Mouse (Mus musculus) Patski (cell line): Measurements from ENCODE around the gene Actg1. TPM values are rescaled to one million over a fixed set of nuclear protein-coding genes. Genes with fewer than 3 reads are reported as not detected.
"Not testable (repeated sequence)": the region's sequence is repeated elsewhere in the genome, so short reads cannot be mapped to it uniquely, and the experiment has no call there.

Source experiments
- ATAC-seq: fragments of 100-300 bp; one replicate; pipeline ENCODE4 v1.8.0; 2021
- CTCF ChIA-PET: fragments of 350-600 bp; sonication (Branson Sonifier 250); formaldehyde crosslinking; loops from one replicate; lab custom pipeline; 2022; ENCODE audit warnings: inconsistent platforms; lab: Charles Lee
- POLR2A ChIA-PET: fragments of 350-600 bp; sonication (Branson Sonifier 250); formaldehyde crosslinking; loops from one replicate; lab custom pipeline; 2022; ENCODE audit warnings: antibody characterized with exemption, inconsistent platforms; lab: Charles Lee
- DNase-seq: peaks from one replicate; pipeline ENCODE4 v3.0.0-alpha.2; 2011; ENCODE audit warnings: low read depth, low spot score
- H3K27me3 ChIP-seq: fragments of 371-371 bp; one replicate; pipeline ENCODE4 v1.5.1; 2021
- CTCF ChIP-seq: fragments of 100-300 bp; IDR thresholded peaks from one replicate; pipeline ENCODE4 v1.5.1; 2021
- in situ Hi-C: fragments of 300-500 bp; cut with MboI; formaldehyde crosslinking; loops from 3 replicates; pipeline ENCODE4 v1.11.1; 2018; ENCODE audit warnings: low pct_unique_long_range_greater_than_20kb, mixed read lengths
- polyA plus RNA-seq: library from polyadenylated mRNA; unstranded; gene quantifications from one replicate; pipeline ENCODE4 v1.2.3, GENCODE M21; 2021

Actg1 gene
- polyA plus RNA-seq, 1 experiment from 2014 or later = 2,862 TPM

DNA sequence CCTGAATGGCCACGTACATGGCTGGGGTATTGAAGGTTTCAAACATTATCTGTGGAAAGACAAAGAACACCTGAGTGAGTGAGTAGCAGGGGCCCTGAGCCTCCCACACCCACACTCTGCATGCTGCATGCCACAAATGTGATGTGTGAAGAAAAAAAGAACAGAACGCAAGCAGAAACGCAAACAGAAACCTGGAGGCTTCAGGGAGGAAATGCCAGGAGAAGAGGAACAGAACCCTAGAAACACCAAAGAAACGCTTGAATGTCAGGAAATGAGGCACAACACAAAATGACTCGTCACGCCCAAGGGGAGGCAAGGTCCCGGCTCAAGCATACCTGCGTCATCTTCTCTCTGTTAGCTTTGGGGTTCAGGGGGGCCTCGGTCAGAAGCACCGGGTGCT, 1.0 kb downstream of the Actg1 start:
- TF ChIP-seq CTCF = no peak
- no peaks in the 10 kb centered on the region for H3K27me3 ChIP-seq
- POLR2A ChIA-PET = interaction anchor here (1.0 to 2.2 kb wide), 4 partner anchors 13 to 37 kb away, joined by 3 to 7 read pairs (median 3); no protein-coding TSS in a partner anchor
- CTCF ChIA-PET = no interaction called here
- no peak for DNase-seq
- in situ Hi-C loops = no loop called here
- ATAC-seq = no peak

DNA sequence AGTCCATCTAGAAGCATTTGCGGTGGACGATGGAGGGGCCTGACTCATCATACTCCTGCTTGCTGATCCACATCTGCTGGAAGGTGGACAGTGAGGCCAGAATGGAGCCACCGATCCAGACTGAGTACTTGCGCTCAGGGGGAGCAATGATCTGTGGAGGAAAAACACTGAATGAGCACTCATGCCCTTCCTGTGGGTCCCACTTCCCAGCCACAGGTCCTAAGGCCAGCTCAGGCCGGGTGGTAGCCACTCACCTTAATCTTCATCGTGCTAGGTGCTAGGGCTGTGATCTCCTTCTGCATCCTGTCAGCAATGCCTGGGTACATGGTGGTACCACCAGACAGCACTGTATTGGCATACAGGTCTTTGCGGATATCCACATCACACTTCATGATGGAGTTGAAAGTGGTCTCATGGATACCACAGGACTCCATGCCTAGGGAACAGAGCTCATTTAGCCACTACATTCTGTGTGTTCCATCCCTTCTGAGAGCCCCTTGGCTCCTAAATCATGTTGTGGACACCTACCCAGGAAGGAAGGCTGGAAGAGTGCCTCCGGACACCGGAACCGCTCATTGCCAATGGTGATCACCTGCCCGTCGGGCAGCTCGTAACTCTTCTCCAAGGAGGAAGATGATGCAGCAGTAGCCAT, 1.8 kb downstream of the Actg1 start:
- CTCF ChIA-PET, DNase-seq, ATAC-seq, in situ Hi-C loops, H3K27me3 ChIP-seq: not testable (repeated sequence)
- POLR2A ChIA-PET = interaction anchor here (0.6 to 2.2 kb wide), 4 partner anchors 30 to 166 kb away, joined by 3 to 7 read pairs (median 3); no protein-coding TSS in a partner anchor

DNA sequence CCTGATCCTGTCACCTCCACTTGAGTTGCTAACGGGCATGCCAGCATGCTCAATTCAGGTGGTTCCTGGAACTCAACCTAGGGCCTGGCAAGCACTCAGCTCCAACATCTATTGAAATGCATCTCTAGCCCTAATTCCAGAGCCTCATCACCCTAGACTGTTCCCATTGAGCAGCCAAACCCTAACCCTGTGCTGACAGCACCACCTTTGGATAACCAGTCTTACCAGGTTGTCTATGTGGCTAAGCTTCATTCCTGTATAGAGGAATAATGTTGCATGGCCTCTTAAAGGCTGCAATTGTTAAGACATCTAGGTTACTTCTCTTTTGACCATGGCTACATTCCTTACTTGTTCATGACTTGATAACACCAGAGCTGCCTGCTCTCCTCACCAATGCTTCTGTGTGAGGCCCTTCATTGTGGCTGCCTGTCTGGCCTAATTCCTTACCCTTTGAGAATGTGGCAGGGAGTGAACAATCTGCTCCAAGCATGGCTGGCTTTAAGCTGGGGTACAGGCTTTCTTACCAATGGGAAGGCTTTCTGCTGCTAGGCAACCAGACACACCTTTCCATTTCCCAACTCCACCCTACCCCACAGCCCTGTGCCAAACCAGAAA, 3.2 kb downstream of the Actg1 start:
- ChIA-PET POLR2A (interaction anchor here (0.9 to 2.2 kb wide), 3 partner anchors 29 to 238 kb away, joined by 3 to 7 read pairs (median 3); no protein-coding TSS in a partner anchor), CTCF (no interaction called here)
- DNase-seq (no peak), ATAC-seq (peak; percentile 5)
- no peaks in the 10 kb centered on the region for H3K27me3 ChIP-seq
- no peak for TF ChIP-seq CTCF
- in situ Hi-C loops = no loop called here

DNA sequence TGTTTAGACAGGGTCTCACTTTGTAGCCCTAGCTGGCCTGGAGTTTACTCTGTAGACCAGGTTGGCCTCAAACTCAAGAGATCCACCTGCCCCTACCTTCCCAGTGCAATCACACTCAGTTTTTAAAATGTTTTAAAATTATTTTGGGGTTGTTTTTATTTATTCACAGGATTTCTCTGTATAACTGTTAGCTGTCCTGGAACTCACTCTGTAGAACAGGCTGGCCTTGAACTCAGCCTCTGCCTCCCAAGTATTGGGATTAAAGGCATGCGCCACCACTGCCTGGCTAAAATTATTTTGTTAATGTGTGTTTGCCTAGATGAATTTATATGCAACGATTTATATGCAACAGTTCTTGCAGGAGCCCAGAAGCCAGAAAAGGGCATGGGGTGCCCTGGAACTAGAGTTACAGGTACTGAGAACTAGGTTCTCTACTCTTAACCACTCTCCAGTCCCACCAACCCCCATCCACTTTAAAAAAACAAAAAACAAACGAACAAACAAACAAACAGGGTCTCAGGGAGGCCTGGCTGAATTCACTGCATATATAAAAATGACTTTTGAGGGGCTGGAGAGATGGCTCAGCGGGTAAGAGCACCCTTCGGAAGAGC, 3.9 kb downstream of the Actg1 start:
- ChIA-PET CTCF (no interaction called here), POLR2A (interaction anchor here (1.0 to 1.9 kb wide), 2 partner anchors 28 to 237 kb away, joined by 3 to 8 read pairs; no protein-coding TSS in a partner anchor)
- TF ChIP-seq CTCF = no peak
- peak; percentile 24 for ATAC-seq
- DNase-seq = no peak
- no peaks in the 10 kb centered on the region for H3K27me3 ChIP-seq
- in situ Hi-C loops = no loop called here

DNA sequence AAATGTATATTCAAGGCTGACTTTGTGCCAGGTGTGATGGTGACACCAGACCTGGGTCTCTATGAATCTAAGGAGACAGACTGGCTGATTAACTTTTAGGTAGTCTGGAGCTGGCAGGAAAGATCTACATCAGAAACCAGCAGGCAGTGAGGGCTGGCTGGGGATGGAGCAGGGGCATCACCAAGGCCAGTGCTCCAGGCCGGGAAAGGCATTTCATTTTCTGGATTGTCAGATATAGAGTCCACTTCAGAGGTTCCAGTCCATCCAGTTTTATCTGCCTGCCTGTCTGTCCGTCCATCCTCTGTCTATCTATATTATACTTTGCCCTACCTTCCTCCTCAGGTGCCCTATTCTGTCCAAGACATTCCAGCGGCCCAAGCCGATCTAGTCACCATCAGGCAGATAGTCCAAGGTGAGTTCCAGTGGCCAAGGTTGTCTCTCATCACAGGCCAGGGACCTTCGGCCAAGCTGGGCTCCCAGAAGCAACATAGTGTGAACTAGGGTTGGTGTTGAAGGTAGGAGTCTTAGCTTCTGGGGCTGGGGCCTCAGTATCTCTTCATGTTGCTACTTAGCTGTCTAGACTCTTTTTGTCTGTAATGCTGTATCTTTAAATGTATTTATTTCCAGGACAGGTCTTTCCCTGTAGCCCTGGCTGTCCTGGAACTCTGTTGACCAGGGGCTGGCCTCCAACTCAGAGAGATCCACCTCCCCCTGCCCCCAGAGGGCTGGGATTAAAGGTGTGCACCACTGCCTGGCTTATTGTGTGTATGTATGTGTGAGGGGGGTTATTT, 4.6 kb downstream of the Actg1 start:
- DNase-seq (no peak), ATAC-seq (peak; percentile 37)
- no peak for TF ChIP-seq CTCF
- in situ Hi-C loops = no loop called here
- H3K27me3 ChIP-seq = no peaks in the 10 kb centered on the region
- POLR2A ChIA-PET = interaction anchor here (0.6 to 1.9 kb wide), 2 partner anchors 27 to 110 kb away, joined by 3 to 8 read pairs; no protein-coding TSS in a partner anchor
- CTCF ChIA-PET = no interaction called here

DNA sequence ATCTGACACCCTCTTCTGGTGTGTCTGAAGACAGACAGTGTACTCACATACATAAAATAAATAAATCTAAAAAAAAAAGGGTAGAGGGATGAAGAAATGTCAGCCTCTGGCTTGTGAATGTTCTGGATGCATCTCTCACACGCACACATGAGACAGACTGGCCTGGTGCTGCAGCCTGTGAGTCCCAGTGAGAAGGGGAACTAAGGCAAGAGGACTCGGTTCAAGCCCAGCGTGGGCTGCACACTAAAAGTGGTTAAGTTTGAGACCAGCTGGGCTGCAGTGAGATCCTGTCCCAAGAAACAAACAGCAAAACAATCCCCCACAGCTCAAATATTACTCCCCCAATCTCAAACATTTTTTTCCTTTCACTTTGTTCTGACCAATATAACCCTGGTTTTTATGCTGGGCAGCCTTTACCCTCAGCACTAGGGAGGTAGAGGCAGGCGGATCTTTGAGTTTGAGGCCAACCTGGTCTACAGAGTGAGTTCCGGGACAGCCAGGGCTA, 5.6 kb downstream of the Actg1 start:
- DNase-seq (no peak), ATAC-seq (no peak)
- in situ Hi-C loops = no loop called here
- H3K27me3 ChIP-seq = no peaks in the 10 kb centered on the region
- ChIA-PET CTCF (no interaction called here), POLR2A (interaction anchor here (1.9 kb wide), 1 partner anchor 26 kb away, joined by 8 read pairs; no protein-coding TSS in a partner anchor)
- TF ChIP-seq CTCF = no peak

DNA sequence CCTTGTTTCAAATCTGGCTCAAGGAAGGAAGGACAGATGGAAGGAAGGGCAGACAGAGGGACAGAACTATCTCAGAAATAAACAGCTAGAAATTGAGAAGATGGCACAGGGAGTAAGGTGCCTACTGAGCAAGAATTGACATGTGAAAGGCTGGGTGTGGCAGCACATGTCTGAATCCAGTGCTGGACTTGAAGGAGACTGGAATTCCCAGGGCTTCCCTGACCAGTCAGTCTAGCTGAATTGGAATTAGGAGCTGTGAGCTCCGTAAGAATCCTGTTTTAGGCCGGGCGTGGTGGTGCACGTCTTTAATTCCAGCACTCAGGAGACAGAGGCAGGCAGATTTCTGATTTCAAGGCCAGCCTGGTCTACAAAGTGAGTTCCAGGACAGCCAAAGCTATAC, 6.7 kb downstream of the Actg1 start:
- no peak for TF ChIP-seq CTCF
- ChIA-PET CTCF (no interaction called here), POLR2A (interaction anchor here (0.7 kb wide), 1 partner anchor 47 kb away, joined by 3 read pairs; no protein-coding TSS in a partner anchor)
- ATAC-seq (no peak), DNase-seq (no peak)
- in situ Hi-C loops = no loop called here
- no peaks in the 10 kb centered on the region for H3K27me3 ChIP-seq

DNA sequence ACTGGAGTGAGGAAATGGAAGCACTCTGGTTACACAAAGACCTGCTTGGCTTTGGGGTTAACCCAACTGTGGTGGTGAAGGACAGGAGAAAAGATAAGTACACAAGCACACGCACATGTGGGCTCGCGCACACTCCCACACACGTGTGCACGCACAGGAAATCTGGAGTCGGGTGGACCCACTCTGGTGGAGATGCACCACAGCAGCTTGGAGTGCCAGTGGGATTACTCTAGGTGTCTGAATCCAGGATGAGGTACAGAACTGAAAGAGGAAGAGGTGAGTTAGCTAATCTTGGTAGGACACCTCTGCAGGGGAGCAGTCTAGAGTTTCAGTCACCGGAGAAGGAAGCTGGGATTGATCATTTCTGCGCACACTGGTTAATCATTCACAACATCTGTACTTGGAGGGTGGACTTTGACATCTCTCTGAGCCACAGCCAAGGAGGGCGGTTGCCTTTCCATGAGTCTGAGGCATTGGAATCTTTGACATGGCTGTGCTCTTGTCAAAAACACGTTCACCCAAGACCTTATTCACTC, 8.3 kb downstream of the Actg1 start:
- in situ Hi-C loops = no loop called here
- ATAC-seq (no peak), DNase-seq (no peak)
- POLR2A ChIA-PET = interaction anchor here (0.7 kb wide), 1 partner anchor 1998 kb away, joined by 5 read pairs; no protein-coding TSS in a partner anchor
- CTCF ChIA-PET = no interaction called here
- no peaks in the 10 kb centered on the region for H3K27me3 ChIP-seq
- no peak for TF ChIP-seq CTCF

DNA sequence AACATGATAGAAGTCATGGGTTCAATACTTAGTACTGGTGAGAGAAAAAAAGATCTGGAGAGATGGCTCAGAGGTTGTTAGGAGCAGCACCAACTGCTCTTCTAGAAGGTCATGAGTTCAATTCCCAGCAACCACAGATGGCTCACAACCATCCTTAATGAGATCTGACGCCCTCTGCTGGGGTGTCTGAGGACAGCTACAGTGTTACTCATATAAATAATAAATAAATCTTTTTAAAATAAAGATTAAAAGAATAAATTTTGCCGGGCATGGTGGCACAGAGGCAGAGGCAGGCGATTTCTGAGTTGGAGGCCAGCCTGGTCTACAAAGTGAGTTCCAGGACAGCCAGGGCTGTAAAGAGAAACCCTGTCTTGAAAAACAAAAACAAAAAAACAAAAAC, 9.6 kb downstream of the Actg1 start:
- TF ChIP-seq CTCF = no peak
- no peaks in the 10 kb centered on the region for H3K27me3 ChIP-seq
- ATAC-seq (no peak), DNase-seq (no peak)
- ChIA-PET CTCF (interaction anchor here (1.3 kb wide), 1 partner anchor 13 kb away, joined by 3 read pairs; no protein-coding TSS in a partner anchor), POLR2A (no interaction called here)
- in situ Hi-C loops = no loop called here
